Mouse (Mus musculus) bone marrow, adult 2 months (tissue): ENCODE data around the gene Klhl21. TPM values are rescaled to one million over a fixed set of nuclear protein-coding genes. Genes with fewer than 3 reads are reported as not detected.

Experiments
- H3K27ac ChIP-seq: fragments of 200-500 bp; 2 replicates; pipeline ENCODE4 v1.5.1; 2012; ENCODE audit warnings: low read depth, mild to moderate bottlenecking, control low read depth, inconsistent platforms, low read length; ENCODE audit not compliant: control insufficient read depth, poor library complexity, insufficient read depth
- H3K4me1 ChIP-seq: fragments of 200-500 bp; 2 replicates; pipeline ENCODE4 v1.6.1; 2011; ENCODE audit warnings: low read length; ENCODE audit not compliant: control insufficient read depth, insufficient read depth
- H3K4me3 ChIP-seq: fragments of 200-500 bp; replicated peaks from 2 replicates; pipeline ENCODE3; 2011; ENCODE audit warnings: mild to moderate bottlenecking, low read depth, low read length, control low read depth; ENCODE audit not compliant: control insufficient read depth
- CTCF ChIP-seq: fragments of 200-500 bp; IDR thresholded peaks from 2 replicates; pipeline ENCODE4 v1.5.1; 2011; ENCODE audit warnings: low read length, control low read depth; ENCODE audit not compliant: control insufficient read depth, insufficient read depth
- POLR2A ChIP-seq: fragments of 200-500 bp; IDR thresholded peaks from 2 replicates; pipeline ENCODE4 v1.6.1; 2011; ENCODE audit warnings: low read depth, mild to moderate bottlenecking, control low read depth, low read length, borderline replicate concordance; ENCODE audit not compliant: control insufficient read depth
- WGBS: fragments of 180-500 bp; shearing (Covaris S2); methylation state at CpG from one replicate; pipeline ENCODE4 v1.1.7; 2018; 5-methylcytosine and 5-hydroxymethylcytosine counted together
- polyA plus RNA-seq: library from polyadenylated mRNA; stranded (reverse); fragments of >200 nt; gene quantifications from 2 replicates; pipeline ENCODE4 v1.2.4, GENCODE M21; 2011; ENCODE audit warnings: low replicate concordance; ENCODE audit not compliant: missing spikeins, insufficient read depth, insufficient read length

The Klhl21 gene
- polyA plus RNA-seq, 1 experiment: 3.5 TPM

GRCm38 (mm10) chr4:151993035-151993434 lies 15.6 kb upstream of the Klhl21 start:
- TF ChIP-seq CTCF (no peak), POLR2A (no peak)
- 80% methylated on average over 6 of the region's 6 CpGs for WGBS
- no peaks in the 10 kb centered on the region; the same call in none of the 2 replicates for H3K4me1 ChIP-seq

GRCm38 (mm10) chr4:151994228-151995171 lies 14.1 kb upstream of the Klhl21 start:
- Histone ChIP-seq H3K4me3 (peak overlapping the region; percentile 38), H3K27ac (no peak overlapping the region), H3K4me1 (no peaks in the 10 kb centered on the region; the same call in 1 of the 2 replicates)
- TF ChIP-seq POLR2A (0 out of 2 replicates have a peak, but pooled peaks have one; percentile 15), CTCF (no peak)
- 6% methylated on average over 60 of the region's 61 CpGs for WGBS

More at GRCm38 (mm10) chr4:151993035-151993434, 15.6 kb upstream of the Klhl21 start:
- no peak overlapping the region for H3K4me3 ChIP-seq
- no peak overlapping the region for H3K27ac ChIP-seq

GRCm38 (mm10) chr4:151995371-151996172 lies 13.0 kb upstream of the Klhl21 start:
- WGBS: 1% methylated on average over 93 of the region's 111 CpGs
- Histone ChIP-seq H3K4me3 (peak overlapping the region; percentile 98), H3K4me1 (no peaks in the 10 kb centered on the region; the same call in 1 of the 2 replicates), H3K27ac (peak overlapping the region; percentile 53; the same call in 1 of the 2 replicates)
- TF ChIP-seq CTCF (no peak), POLR2A (no peak)

GRCm38 (mm10) chr4:151996173-151996950 lies 12.2 kb upstream of the Klhl21 start, which contains the start of gene Phf13:
Phf13 (minus strand) TSS chr4:151996258.
- under 1% methylated on average over 94 of the region's 94 CpGs for WGBS
- Histone ChIP-seq H3K4me3 (peak within 1 kb of the TSS; percentile 98), H3K4me1 (no peaks in the 10 kb centered on the region; the same call in 1 of the 2 replicates), H3K27ac (peak within 1 kb of the TSS; percentile 93)
- TF ChIP-seq POLR2A (peak; percentile 85; the same call in 1 of the 2 replicates), CTCF (no peak; the same call in 1 of the 2 replicates)

- H3K4me3 ChIP-seq: peak overlapping the region; percentile 95
- 2% methylated on average over 13 of the region's 13 CpGs for WGBS
- peak overlapping the region; percentile 93 for H3K27ac ChIP-seq
- no peak for TF ChIP-seq POLR2A
- no peaks in the 10 kb centered on the region; the same call in 1 of the 2 replicates for H3K4me1 ChIP-seq
These were observed 11.7 kb upstream of the Klhl21 start for GRCm38 (mm10) chr4:151996951-151997222.

- TF ChIP-seq POLR2A (no peak), CTCF (no peak)
- H3K4me1 ChIP-seq: no peaks in the 10 kb centered on the region; the same call in 1 of the 2 replicates
- no peak overlapping the region for H3K4me3 ChIP-seq
- no peak overlapping the region for H3K27ac ChIP-seq
- WGBS: 52% methylated on average over 3 of the region's 3 CpGs
These were observed 10.9 kb upstream of the Klhl21 start for GRCm38 (mm10) chr4:151997701-151998100.

GRCm38 (mm10) chr4:151999481-151999880 lies 9.1 kb upstream of the Klhl21 start:
- TF ChIP-seq CTCF (no peak), POLR2A (no peak)
- no peaks in the 10 kb centered on the region for H3K4me1 ChIP-seq
- 4% methylated on average over 3 of the region's 3 CpGs for WGBS
- H3K27ac ChIP-seq: no peak overlapping the region
- H3K4me3 ChIP-seq: no peak overlapping the region
